Mouse (Mus musculus) midbrain, embryonic 10.5 days (tissue): ENCODE data around the gene Llgl2. TPM values are rescaled to one million over a fixed set of nuclear protein-coding genes. Genes with fewer than 3 reads are reported as not detected.

Source experiments
- DNase-seq: peaks from one replicate; pipeline ENCODE4 v3.0.0-alpha.2; 2017; ENCODE audit warnings: low spot score
- H3K27ac ChIP-seq: fragments of 300-500 bp; sonication (generic); replicated peaks from 2 replicates; pipeline ENCODE4 v1.5.1; 2016; ENCODE audit warnings: mild to moderate bottlenecking
- H3K27me3 ChIP-seq: fragments of 300-500 bp; sonication (generic); 2 replicates; pipeline ENCODE4 v1.6.1; 2016; ENCODE audit warnings: low read depth, mild to moderate bottlenecking; ENCODE audit not compliant: poor library complexity, severe bottlenecking
- H3K36me3 ChIP-seq: fragments of 300-500 bp; sonication (generic); 2 replicates; pipeline ENCODE4 v1.6.1; 2016; ENCODE audit warnings: mild to moderate bottlenecking, moderate library complexity
- H3K4me1 ChIP-seq: fragments of 300-500 bp; sonication (generic); 2 replicates; pipeline ENCODE4 v1.6.1; 2016
- H3K4me3 ChIP-seq: fragments of 300-500 bp; sonication (generic); 2 replicates; pipeline ENCODE4 v1.5.1; 2016; ENCODE audit warnings: mild to moderate bottlenecking, moderate library complexity
- H3K9me3 ChIP-seq: fragments of 300-500 bp; sonication (generic); replicated peaks from 2 replicates; pipeline ENCODE4 v1.6.1; 2016; ENCODE audit warnings: mild to moderate bottlenecking
- WGBS: fragments of 180-500 bp; shearing (Covaris S2); methylation state at CpG from one replicate; pipeline ENCODE4 v1.1.7; 2016; 5-methylcytosine and 5-hydroxymethylcytosine counted together
- polyA plus RNA-seq: library from polyadenylated mRNA; unstranded; fragments of >200 nt; fragmentation: Nextera tagmentation; extraction: Ambion mirVana; gene quantifications from 2 replicates; pipeline ENCODE4 v1.2.1, GENCODE M21; 2016

The Llgl2 gene
- 5.5 and 5.9 TPM in 2 replicates for polyA plus RNA-seq

DNA sequence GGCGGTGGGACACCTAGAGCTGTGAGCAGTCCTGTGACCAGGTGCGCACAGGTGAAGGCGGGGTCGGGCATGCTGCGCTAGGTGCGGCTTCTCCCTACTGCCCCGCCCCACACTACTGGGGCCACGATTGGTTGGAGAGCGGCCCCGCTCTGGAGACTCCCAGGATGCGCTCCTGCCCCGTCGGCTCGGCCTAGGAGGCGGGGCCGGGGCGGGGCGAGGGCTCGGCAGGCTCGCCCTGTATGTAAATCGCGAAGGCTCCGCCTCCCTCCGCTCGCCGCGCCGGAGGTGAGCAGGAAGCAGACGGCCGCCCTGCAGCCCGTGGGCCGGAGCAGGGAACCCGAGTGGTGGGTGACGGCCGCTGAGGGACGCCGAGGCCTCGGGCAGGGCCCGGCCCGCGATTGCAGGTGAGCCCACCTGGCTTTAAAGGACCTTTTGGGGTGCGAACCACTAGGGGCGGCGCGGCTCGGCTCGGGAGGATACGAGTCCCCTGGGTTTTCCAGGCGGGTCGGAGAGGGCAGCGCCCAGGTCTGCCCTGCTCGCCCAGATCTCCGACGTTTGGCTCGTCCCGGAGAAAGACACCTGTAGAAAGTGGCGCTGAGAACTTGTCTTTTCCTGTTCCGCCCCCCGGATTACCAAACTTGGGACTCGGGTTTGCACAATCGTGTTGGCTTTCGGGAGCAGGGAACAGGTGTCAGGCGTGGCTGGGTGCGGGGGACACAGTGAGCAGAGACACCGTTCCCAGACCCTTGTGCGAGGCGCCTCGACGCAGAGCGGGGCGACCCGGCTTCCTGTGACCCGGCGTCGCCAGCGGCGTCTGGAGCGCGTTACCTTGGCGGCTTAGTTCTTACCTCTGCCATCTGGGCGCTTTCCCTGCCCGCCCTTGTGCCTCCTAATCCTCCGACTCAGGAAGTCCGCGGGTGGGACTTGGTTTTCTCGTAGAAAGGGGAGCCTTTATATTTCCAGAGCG is at the start of gene Llgl2:
Llgl2 (plus strand) TSS at position 276 of the 967 bp plus-strand sequence.
- Histone ChIP-seq H3K4me3 (peak within 1 kb of the TSS; percentile 78), H3K4me1 (peaks cover 23% of the 10 kb centered on the region), H3K36me3 (peaks cover 39% of the 10 kb centered on the region), H3K27ac (peak within 1 kb of the TSS; percentile 71), H3K27me3 (peaks cover 78% of the 10 kb centered on the region), H3K9me3 (no peaks in the 10 kb centered on the region)
- WGBS = under 1% methylated on average over 87 of the region's 87 CpGs
- DNase-seq = peak; percentile 86

DNA sequence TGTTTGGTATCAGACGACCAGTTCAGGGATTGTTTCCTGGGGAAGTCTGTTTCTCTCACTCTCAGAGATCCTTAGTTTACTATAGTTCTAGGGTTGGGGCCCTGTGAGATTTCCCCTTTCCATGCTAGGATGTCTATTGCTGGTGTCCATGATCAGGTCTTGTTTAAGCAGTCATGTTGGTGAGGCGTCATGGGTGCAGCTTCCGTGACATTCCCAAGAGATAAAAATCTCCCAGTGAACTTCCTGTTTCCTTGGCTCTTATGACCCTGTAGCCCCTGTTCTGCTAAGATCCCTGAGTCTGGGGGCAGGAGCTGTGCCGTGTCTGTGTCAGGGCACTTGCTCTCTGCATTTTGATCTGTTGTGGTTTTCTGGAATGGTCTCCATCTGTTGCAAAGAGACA is 49.2 kb upstream of the Llgl2 start:
- Histone ChIP-seq H3K27me3 (0 out of 2 replicates have a peak, but pooled peaks cover 12% of the 10 kb centered on the region), H3K4me3 (no peak overlapping the region), H3K27ac (no peak overlapping the region), H3K36me3 (peaks cover 29% of the 10 kb centered on the region), H3K4me1 (peaks cover 64% of the 10 kb centered on the region), H3K9me3 (no peaks in the 10 kb centered on the region; the same call in 1 of the 2 replicates)
- DNase-seq = no peak
- 72% methylated on average over 4 of the region's 4 CpGs for WGBS

DNA sequence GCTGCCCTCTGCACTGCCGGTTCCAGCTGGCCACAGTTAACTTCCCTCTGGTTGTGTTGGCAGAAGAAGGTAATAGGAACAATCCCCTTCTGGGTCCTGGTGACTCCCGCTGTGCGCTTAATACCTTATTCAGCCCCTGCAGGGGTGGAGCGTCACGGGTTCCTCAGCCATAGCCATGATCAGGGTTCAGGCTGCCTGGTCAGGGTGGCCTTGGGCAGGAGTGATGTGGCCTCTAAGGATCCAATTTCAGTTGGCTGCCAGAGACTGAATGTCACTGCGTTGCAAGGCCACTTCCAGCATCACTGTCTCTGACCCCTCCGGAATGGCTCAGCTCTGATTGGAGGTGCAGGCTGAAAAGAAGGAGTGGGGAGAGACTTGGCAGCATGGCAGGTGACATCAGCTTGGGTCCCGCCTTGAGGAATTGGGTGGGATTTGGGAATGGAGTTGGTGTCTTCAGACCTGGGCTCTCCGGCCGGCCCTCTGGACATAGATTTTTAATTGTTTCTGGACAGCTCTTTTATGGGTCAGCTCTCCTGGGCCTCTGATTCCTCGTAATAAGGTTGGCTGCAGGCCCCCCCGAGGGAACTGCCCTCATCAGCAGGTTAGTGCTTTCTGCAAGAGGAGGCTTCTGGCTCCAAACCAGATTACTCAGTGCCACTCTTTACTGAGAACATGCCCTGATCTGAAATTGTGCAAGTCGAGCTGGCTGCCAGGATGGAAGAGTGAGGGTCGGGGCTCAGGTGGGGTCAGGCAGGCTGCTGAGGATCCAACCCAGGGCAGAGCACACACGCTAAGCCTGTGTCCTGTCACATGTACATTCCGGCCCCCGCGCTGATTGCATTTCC is 47.8 kb upstream of the Llgl2 start:
- H3K27me3 ChIP-seq = 0 out of 2 replicates have a peak, but pooled peaks cover 12% of the 10 kb centered on the region
- peaks cover 69% of the 10 kb centered on the region for H3K4me1 ChIP-seq
- WGBS = 41% methylated on average over 18 of the region's 18 CpGs
- H3K36me3 ChIP-seq = peaks cover 20% of the 10 kb centered on the region
- H3K4me3 ChIP-seq = peak overlapping the region; percentile 0; the same call in 1 of the 2 replicates
- H3K9me3 ChIP-seq = no peaks in the 10 kb centered on the region; the same call in 1 of the 2 replicates
- H3K27ac ChIP-seq = peak overlapping the region; percentile 75
- no peak for DNase-seq

DNA sequence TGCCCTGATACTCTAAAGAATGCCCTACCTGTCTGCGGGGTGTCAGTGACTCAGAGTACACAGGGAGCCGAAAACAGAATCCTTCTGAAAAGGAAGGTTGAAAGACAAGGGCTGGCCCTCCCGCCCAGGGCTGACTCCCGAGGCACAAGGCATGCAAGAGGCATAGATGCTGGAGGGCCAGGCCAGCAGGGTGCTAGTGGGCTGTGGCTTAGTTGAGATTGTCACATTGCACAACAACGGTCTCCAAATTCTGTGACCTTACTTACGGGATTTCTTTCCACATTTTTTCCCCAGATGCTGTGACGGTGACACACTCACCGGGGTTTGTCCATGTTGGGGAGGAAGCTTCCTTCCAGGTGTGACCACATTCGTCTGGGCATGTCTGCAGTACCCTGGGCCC is 46.9 kb upstream of the Llgl2 start:
- no peaks in the 10 kb centered on the region; the same call in 1 of the 2 replicates for H3K9me3 ChIP-seq
- 0 out of 2 replicates have a peak, but pooled peaks cover 12% of the 10 kb centered on the region for H3K27me3 ChIP-seq
- H3K4me3 ChIP-seq = no peak overlapping the region
- DNase-seq = no peak
- WGBS = 40% methylated on average over 9 of the region's 9 CpGs
- peak overlapping the region; percentile 75 for H3K27ac ChIP-seq
- H3K4me1 ChIP-seq = peaks cover 78% of the 10 kb centered on the region
- peaks cover 17% of the 10 kb centered on the region for H3K36me3 ChIP-seq

DNA sequence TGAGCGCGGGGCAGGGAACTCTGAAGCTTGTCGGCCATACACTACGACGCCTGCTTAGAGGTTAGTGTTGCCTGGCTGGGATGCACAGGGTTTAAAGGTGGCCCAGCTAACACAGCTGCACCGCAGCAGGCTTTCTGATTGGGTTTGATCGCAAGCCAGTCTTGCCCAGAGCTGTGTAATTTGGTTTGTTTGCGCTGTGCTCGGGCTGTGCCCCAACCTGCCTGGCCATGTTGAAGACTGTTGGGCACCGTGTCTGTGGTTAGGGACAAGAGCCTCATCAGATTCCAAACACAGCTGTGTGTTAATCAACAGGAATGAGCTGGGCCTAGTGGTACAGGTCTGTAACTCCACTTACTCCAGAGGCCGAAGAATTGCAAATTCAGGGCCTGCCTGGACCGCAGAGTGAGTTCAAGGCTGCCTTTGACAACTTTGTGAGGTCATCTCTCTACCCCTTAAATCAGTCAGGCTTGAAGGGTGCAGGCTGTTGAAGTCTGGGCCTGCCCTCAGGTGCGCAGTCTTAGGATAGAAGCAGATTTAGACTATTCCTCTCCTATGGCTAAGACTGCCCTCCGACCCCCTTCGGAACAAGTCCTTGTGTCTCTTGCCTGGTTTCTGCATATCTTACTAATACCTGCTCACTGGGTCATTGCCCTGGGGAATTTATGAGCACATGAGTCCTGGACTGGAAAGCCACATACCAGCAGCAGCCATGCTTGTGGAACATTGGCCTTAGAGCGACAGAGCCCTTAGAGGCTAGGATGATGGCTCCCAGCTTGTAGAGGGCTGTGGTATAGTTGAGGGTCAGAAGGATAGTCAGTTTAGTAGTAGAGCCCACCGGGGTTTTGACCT is 46.1 kb upstream of the Llgl2 start:
- H3K27me3 ChIP-seq = 0 out of 2 replicates have a peak, but pooled peaks cover 12% of the 10 kb centered on the region
- peak; percentile 12 for DNase-seq
- WGBS = 80% methylated on average over 17 of the region's 17 CpGs
- peak overlapping the region; percentile 75 for H3K27ac ChIP-seq
- no peak overlapping the region for H3K4me3 ChIP-seq
- H3K9me3 ChIP-seq = no peaks in the 10 kb centered on the region; the same call in 1 of the 2 replicates
- H3K4me1 ChIP-seq = peaks cover 85% of the 10 kb centered on the region
- H3K36me3 ChIP-seq = peaks cover 12% of the 10 kb centered on the region

DNA sequence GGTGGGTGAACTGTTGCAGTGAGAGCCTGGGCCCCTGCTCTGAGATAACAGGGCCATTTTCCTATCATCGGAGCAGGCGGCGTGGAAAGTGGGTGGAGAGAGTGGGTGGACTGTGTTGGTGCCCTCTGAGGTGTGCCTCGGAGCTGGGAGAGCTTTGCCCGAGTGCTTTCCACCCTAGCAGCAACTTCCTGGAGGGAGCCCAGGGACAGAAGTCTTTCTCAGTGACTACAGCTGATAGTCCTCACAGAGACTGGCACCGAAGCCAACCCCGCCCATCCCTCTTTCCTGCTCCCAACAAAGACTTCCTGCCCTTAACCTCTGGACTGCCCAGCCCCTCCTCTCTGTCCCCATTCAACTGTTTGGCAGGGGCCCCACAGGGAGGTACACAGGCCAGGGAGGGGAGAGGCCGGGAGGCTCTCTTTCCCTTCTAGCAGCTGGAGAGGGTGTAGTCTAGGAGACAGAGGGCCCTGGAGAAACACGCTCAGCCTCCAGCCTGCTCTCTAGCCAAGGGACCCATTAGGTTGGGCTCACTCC is 44.7 kb upstream of the Llgl2 start:
- Histone ChIP-seq H3K27ac (peak overlapping the region; percentile 92), H3K4me1 (peaks cover 94% of the 10 kb centered on the region), H3K36me3 (peaks cover 6% of the 10 kb centered on the region; the same call in 1 of the 2 replicates), H3K4me3 (peak overlapping the region; percentile 48), H3K9me3 (no peaks in the 10 kb centered on the region), H3K27me3 (0 out of 2 replicates have a peak, but pooled peaks cover 12% of the 10 kb centered on the region)
- 7% methylated on average over 9 of the region's 9 CpGs for WGBS
- peak; percentile 90 for DNase-seq

DNA sequence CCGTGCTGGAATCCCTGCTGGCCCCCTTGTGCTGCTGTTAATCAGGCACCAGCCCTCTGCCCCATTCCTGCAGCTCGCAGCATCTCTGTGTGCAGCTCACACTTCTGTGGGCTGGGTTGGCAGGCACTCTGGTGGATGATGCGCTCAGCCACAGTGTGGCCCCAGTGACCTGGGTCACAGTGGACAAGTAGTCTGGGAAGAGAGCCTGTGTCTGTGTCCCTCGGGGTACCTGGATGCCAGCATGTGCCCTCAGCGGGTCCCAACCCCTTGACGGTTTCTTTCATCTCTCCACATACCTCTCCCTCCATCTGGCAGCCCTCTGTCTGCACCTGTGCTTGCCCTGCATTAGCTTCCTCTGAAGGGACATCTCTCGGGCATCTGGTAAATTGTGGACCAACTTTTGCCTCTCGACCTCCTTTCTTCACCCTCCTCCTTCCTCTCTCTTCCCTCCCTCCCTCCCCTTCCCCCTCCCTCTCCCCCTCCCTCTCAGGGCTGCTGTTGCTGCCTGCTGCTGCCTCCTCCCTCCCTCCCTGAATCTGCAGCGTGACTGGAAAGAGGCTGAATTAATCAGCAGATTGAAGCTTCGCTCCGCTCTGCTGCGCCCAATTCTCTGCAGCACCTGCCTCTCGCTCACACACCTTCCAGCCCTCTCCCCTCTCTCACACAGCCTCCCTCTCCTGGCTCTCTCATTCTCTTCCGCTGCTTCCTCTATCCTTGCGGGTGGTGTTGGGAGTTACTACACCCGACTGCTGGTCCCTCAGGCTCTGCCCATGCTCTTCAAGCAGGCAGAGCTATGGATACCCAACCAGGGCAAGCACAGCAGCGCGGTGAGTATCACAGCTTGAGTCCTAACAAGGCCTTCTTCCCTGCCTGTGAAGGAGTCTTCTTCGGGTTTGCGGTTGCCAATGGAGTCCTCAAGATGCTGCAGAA is 43.4 kb upstream of the Llgl2 start:
- peak; percentile 75 for DNase-seq
- H3K4me3 ChIP-seq = peak overlapping the region; percentile 48
- no peaks in the 10 kb centered on the region for H3K9me3 ChIP-seq
- peak overlapping the region; percentile 92 for H3K27ac ChIP-seq
- 0 out of 2 replicates have a peak, but pooled peaks cover 12% of the 10 kb centered on the region for H3K27me3 ChIP-seq
- peaks cover 92% of the 10 kb centered on the region for H3K4me1 ChIP-seq
- 8% methylated on average over 20 of the region's 20 CpGs for WGBS
- H3K36me3 ChIP-seq = peaks cover 9% of the 10 kb centered on the region

DNA sequence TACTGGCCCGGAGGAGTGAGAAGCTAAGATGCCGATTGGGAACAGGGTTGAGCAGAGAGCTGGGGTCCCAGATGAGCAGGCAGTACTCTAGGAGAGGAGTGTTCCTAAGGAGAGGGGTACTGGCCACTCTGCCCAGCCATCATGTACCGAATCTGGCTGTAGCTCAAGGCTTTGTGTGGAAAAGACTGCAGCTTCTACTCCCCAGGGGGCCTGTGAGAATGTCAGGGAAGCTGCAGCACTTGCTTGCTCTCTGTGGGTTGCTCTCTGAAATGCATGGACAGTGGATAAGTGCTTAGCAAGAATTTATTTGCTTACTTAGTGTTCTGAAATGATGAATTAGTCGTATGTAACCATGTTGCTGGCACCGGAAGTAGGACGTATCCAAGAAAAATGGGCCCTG is 37.4 kb upstream of the Llgl2 start:
- Histone ChIP-seq H3K4me1 (peaks cover 47% of the 10 kb centered on the region), H3K27me3 (no peaks in the 10 kb centered on the region), H3K9me3 (no peaks in the 10 kb centered on the region), H3K4me3 (no peak overlapping the region), H3K27ac (peak overlapping the region; percentile 69; the same call in 1 of the 2 replicates), H3K36me3 (peaks cover 62% of the 10 kb centered on the region)
- 73% methylated on average over 6 of the region's 6 CpGs for WGBS
- DNase-seq = no peak

DNA sequence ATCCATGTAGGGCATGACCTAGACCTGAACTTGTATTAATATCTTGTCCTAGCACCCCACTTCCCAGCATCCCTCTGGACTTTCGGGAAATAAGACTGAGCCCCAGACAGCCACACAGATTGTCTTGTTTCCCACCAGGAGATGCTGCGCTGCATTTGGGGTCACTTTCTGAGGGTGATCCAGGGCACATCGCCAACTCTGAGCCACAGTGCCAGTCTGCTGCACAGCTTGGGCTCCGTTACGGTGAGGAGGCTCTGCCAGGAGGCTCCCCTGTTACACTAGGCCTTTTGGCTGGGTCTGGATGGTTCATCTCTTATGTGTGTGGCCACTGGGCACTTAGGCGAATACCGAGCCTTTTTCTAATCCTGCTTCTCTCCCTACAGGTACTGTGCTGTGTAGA is 34.1 kb upstream of the Llgl2 start:
- Histone ChIP-seq H3K27ac (no peak overlapping the region; the same call in 1 of the 2 replicates), H3K36me3 (peaks cover 95% of the 10 kb centered on the region), H3K4me3 (no peak overlapping the region), H3K4me1 (peaks cover 22% of the 10 kb centered on the region), H3K9me3 (no peaks in the 10 kb centered on the region), H3K27me3 (no peaks in the 10 kb centered on the region)
- DNase-seq = no peak
- WGBS = 95% methylated on average over 7 of the region's 7 CpGs

DNA sequence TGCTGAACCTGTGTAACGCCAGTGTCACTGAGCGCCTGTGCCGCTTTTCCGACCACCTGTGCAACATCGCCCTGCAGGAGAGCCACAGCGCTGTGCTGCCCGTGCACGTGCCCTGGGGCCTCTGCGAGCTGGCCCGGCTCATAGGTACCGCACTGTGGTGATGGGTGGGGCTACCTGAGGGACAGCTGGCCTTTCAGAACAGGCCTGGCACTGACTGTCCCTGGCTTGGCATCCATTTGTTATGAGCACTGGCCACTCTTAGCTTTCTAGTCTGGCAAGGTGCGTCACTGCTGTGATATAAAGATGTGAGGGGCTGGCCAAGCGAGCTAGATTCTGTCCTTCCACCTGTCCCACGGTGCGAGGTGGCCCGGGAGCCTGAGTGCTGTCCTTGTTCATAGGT is 31.9 kb upstream of the Llgl2 start:
- DNase-seq = no peak
- H3K27me3 ChIP-seq = no peaks in the 10 kb centered on the region
- no peak overlapping the region for H3K27ac ChIP-seq
- H3K9me3 ChIP-seq = no peaks in the 10 kb centered on the region
- H3K4me1 ChIP-seq = 0 out of 2 replicates have a peak, but pooled peaks cover 3% of the 10 kb centered on the region
- peaks cover 99% of the 10 kb centered on the region for H3K36me3 ChIP-seq
- no peak overlapping the region for H3K4me3 ChIP-seq
- 93% methylated on average over 16 of the region's 16 CpGs for WGBS
